Mouse (Mus musculus) forebrain, postnatal 0 days (tissue): ENCODE data around the gene Sele. TPM values are rescaled to one million over a fixed set of nuclear protein-coding genes. Genes with fewer than 3 reads are reported as not detected.

Experiments
- ATAC-seq: fragments of 200-750 bp; cut with Nextera tagmentation; 2 replicates; pipeline ENCODE4 v1.8.0; 2017; ENCODE audit warnings: mild to moderate bottlenecking, moderate library complexity
- DNase-seq: peaks from one replicate; pipeline ENCODE4 v3.0.0-alpha.2; 2015
- H3K27ac ChIP-seq: fragments of 300-500 bp; sonication (generic); 2 replicates; pipeline ENCODE4 v1.5.1; 2014; ENCODE audit warnings: low read depth, mild to moderate bottlenecking, antibody characterized with exemption, low read length, moderate library complexity, mixed read lengths
- H3K27me3 ChIP-seq: fragments of 300-500 bp; sonication (generic); 2 replicates; pipeline ENCODE4 v1.6.1; 2014; ENCODE audit warnings: mild to moderate bottlenecking, low read length, mixed read lengths; ENCODE audit not compliant: insufficient read depth
- H3K36me3 ChIP-seq: fragments of 300-500 bp; sonication (generic); 2 replicates; pipeline ENCODE4 v1.6.1; 2014; ENCODE audit warnings: mild to moderate bottlenecking, moderate library complexity; ENCODE audit not compliant: insufficient read depth
- H3K4me1 ChIP-seq: fragments of 300-500 bp; sonication (generic); 2 replicates; pipeline ENCODE4 v1.6.1; 2014; ENCODE audit warnings: antibody characterized with exemption; ENCODE audit not compliant: insufficient read depth
- H3K4me2 ChIP-seq: fragments of 300-500 bp; sonication (generic); 2 replicates; pipeline ENCODE4 v1.6.1; 2014; ENCODE audit warnings: low read depth, mild to moderate bottlenecking, moderate library complexity
- H3K4me3 ChIP-seq: fragments of 300-500 bp; sonication (generic); 2 replicates; pipeline ENCODE4 v1.5.1; 2014; ENCODE audit warnings: low read depth, low read length, mixed read lengths
- H3K9ac ChIP-seq: fragments of 300-500 bp; sonication (generic); 2 replicates; pipeline ENCODE4 v1.6.1; 2014; ENCODE audit warnings: mild to moderate bottlenecking
- H3K9me3 ChIP-seq: fragments of 300-500 bp; sonication (generic); 2 replicates; pipeline ENCODE4 v1.6.1; 2016; ENCODE audit warnings: low read length
- CTCF ChIP-seq: sonication (generic); IDR thresholded peaks from 2 replicates; pipeline ENCODE4 v1.5.1; 2016; ENCODE audit warnings: antibody characterized with exemption, control low read depth, low read depth
- WGBS: fragments of 180-500 bp; shearing (Covaris S2); extraction: QIAGEN DNeasy Blood & Tissue Kit; methylation state at CpG from one replicate; pipeline ENCODE4 v1.1.7; 2014; 5-methylcytosine and 5-hydroxymethylcytosine counted together
- polyA plus RNA-seq: library from polyadenylated mRNA; unstranded; fragments of >200 nt; fragmentation: Nextera tagmentation; extraction: Ambion mirVana; gene quantifications from 2 replicates; pipeline ENCODE4 v1.2.1, GENCODE M21; 2015
- total RNA-seq: library from RNA; depleted of rRNA; stranded (reverse); fragments of >200 nt; gene quantifications from 2 replicates; pipeline ENCODE4 v1.2.3, GENCODE M21; 2014

The Sele gene
- total and polyA plus RNA-seq, 2 experiments from 2014 or later = not detected

GRCm38 (mm10) chr1:164061925-164062324, 13.9 kb downstream of the Sele start, which contains the start of gene Sell:
Gene Sell, plus strand, starts transcription at chr1:164061982.
- no peaks in the 10 kb centered on the region for H3K36me3 ChIP-seq
- 80% methylated on average over 4 of the region's 4 CpGs for WGBS
- no peak for DNase-seq
- no peak within 1 kb of the TSS for H3K4me3 ChIP-seq
- no peak within 1 kb of the TSS for H3K27ac ChIP-seq
- ATAC-seq = no peak
- H3K4me1 ChIP-seq = no peaks in the 10 kb centered on the region
- no peak for TF ChIP-seq CTCF
- no peak within 1 kb of the TSS for H3K4me2 ChIP-seq
- no peaks in the 10 kb centered on the region for H3K27me3 ChIP-seq
- H3K9me3 ChIP-seq = no peaks in the 10 kb centered on the region
- H3K9ac ChIP-seq = no peak within 1 kb of the TSS

GRCm38 (mm10) chr1:164062856-164063255, 14.8 kb downstream of the Sele start:
- Histone ChIP-seq H3K9me3 (no peaks in the 10 kb centered on the region), H3K4me1 (no peaks in the 10 kb centered on the region), H3K27me3 (no peaks in the 10 kb centered on the region), H3K4me2 (no peak overlapping the region), H3K9ac (no peak overlapping the region), H3K27ac (no peak overlapping the region), H3K36me3 (no peaks in the 10 kb centered on the region), H3K4me3 (no peak overlapping the region)
- no peak for ATAC-seq
- DNase-seq = no peak
- 47% methylated on average over 2 of the region's 2 CpGs for whole genome bisulfite sequencing
- TF ChIP-seq CTCF = no peak

GRCm38 (mm10) chr1:164063745-164064144, 15.7 kb downstream of the Sele start:
- H3K27ac ChIP-seq = no peak overlapping the region
- ATAC-seq = no peak
- H3K9ac ChIP-seq = no peak overlapping the region
- H3K4me1 ChIP-seq = no peaks in the 10 kb centered on the region
- TF ChIP-seq CTCF = no peak
- no peak for DNase-seq
- WGBS = 60% methylated on average over 3 of the region's 3 CpGs
- no peaks in the 10 kb centered on the region for H3K27me3 ChIP-seq
- no peak overlapping the region for H3K4me2 ChIP-seq
- H3K9me3 ChIP-seq = no peaks in the 10 kb centered on the region
- no peak overlapping the region for H3K4me3 ChIP-seq
- H3K36me3 ChIP-seq = no peaks in the 10 kb centered on the region

DNA sequence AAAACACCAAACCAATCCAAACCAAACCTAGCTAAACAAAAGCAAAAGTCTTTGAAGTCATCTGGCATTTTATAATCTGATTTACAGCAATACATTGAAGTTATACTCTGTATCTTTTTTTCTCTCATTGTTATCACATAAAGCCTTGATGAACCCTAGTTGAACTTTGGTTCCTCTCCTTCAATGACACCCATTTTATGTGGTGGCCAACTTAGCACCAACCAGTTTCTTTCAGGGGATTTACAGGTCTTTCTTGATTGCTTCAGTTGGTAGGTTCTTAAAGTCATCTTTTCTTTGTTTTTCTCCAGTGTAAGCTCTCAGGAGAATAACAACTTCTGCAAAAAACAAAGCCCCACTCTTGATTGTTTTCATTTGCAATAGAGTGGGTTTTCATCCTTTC, 21.2 kb downstream of the Sele start:
- H3K4me1 ChIP-seq = no peaks in the 10 kb centered on the region
- no peaks in the 10 kb centered on the region for H3K36me3 ChIP-seq
- no peak for DNase-seq

DNA sequence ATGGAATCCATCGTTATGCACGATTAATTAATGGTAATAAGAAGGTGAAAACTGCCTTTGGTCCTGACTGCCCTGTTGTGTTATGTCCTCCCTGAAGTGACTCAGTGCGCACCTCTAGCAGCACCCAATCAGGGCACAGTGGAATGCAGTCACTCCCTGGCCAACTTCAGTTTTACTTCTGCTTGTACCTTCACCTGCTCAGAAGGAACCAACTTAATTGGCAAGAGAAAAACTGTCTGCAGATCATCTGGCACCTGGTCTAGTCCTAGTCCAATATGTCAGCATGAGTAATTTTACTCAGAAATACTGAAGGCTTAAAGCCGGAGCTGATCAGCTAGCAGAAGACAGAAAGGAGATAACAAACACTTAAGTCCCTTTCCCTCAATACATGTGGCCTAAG, 22.4 kb downstream of the Sele start:
- Histone ChIP-seq H3K27ac (no peak overlapping the region), H3K4me1 (no peaks in the 10 kb centered on the region), H3K4me3 (no peak overlapping the region), H3K4me2 (no peak overlapping the region), H3K9me3 (no peaks in the 10 kb centered on the region), H3K9ac (no peak overlapping the region), H3K36me3 (no peaks in the 10 kb centered on the region), H3K27me3 (no peaks in the 10 kb centered on the region)
- DNase-seq (no peak), ATAC-seq (no peak)
- WGBS = 90% methylated on average over 4 of the region's 4 CpGs
- no peak for TF ChIP-seq CTCF

More for the DNA sequence above, 21.2 kb downstream of the Sele start:
- Histone ChIP-seq H3K4me2 (no peak overlapping the region), H3K9ac (no peak overlapping the region), H3K9me3 (no peaks in the 10 kb centered on the region), H3K4me3 (no peak overlapping the region), H3K27me3 (no peaks in the 10 kb centered on the region), H3K27ac (no peak overlapping the region)
- no peak for TF ChIP-seq CTCF
- no peak for ATAC-seq

DNA sequence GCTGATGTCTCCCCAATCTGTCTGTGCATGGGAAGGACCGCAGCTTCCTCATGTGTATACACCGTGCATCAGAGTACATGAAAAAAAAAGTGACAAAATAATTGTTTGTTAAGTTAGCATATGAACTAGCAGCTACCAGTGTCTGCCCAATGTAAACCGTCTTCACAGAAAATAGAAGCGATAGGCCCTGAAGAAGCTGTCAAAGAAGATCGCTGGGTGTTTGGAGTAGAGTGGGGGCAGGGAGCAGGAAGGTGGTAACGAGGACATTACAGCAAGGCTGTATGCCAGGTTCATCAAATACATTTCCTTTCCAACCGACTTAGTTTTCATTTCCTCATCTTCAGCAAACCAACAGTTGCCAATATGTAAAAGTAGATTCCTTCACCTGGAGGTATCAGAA, 23.1 kb downstream of the Sele start:
- ATAC-seq = no peak
- no peak for TF ChIP-seq CTCF

DNA sequence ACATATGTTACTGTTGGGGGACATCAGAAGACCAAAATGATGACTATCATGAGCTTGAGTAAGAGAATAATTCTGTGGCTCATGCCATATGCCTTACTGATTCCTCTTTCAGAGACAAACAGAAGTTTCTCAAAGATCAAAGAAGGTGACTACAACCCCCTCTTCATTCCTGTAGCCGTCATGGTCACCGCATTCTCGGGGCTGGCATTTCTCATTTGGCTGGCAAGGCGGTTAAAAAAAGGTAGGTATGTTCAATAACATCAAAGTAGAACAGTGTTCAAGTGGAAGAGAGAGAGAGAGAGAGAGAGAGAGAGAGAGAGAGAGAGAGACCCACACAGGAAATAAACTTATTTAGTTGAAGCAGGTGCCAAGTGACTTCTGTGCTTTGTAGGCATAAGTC, 24.0 kb downstream of the Sele start:
- WGBS = 94% methylated on average over 4 of the region's 4 CpGs
- DNase-seq = no peak
- Histone ChIP-seq H3K27ac (no peak overlapping the region), H3K9ac (no peak overlapping the region), H3K9me3 (no peaks in the 10 kb centered on the region), H3K27me3 (no peaks in the 10 kb centered on the region), H3K4me2 (no peak overlapping the region), H3K4me1 (no peaks in the 10 kb centered on the region), H3K36me3 (no peaks in the 10 kb centered on the region), H3K4me3 (no peak overlapping the region)
- no peak for ATAC-seq
- TF ChIP-seq CTCF = no peak

More for the DNA sequence above, 23.1 kb downstream of the Sele start:
- Histone ChIP-seq H3K4me3 (no peak overlapping the region), H3K4me1 (no peaks in the 10 kb centered on the region), H3K9me3 (no peaks in the 10 kb centered on the region), H3K9ac (no peak overlapping the region), H3K27ac (no peak overlapping the region), H3K27me3 (no peaks in the 10 kb centered on the region), H3K4me2 (no peak overlapping the region), H3K36me3 (no peaks in the 10 kb centered on the region)
- no peak for DNase-seq
- WGBS = 74% methylated on average over 7 of the region's 7 CpGs

DNA sequence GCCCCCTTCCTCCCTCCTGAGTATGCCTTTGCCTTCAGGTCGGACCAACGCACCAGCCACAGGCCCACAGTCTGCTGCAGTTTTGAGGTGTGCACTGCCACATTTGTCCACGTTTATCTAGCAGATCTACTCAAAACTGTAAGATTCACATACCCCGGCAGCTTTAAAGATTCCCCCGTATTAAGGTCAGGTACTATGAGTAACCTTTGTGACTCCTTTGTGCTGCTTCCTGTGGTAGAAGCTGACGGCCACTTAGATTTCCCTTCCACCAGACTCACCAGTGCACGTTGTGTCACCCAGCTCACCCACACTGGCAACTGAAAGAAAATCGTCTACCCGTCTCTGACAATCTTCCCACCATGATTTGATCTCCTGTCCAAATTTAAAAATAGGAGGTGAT, 25.1 kb downstream of the Sele start:
- no peak for DNase-seq
- WGBS = 91% methylated on average over 9 of the region's 9 CpGs
- Histone ChIP-seq H3K9me3 (no peaks in the 10 kb centered on the region), H3K36me3 (no peaks in the 10 kb centered on the region), H3K4me3 (no peak overlapping the region), H3K27ac (no peak overlapping the region), H3K27me3 (no peaks in the 10 kb centered on the region), H3K4me2 (no peak overlapping the region), H3K4me1 (no peaks in the 10 kb centered on the region), H3K9ac (no peak overlapping the region)
- TF ChIP-seq CTCF = no peak
- no peak for ATAC-seq
